Mouse (Mus musculus) C2C12 (cell line): ENCODE data around the gene Stx16. TPM values are rescaled to one million over a fixed set of nuclear protein-coding genes. Genes with fewer than 3 reads are reported as not detected.

Experiments used
- H3K27me3 ChIP-seq: one replicate; pipeline ENCODE4 v1.6.1; 2011; ENCODE audit not compliant: control insufficient read depth, insufficient read depth, insufficient read length
- H3K36me3 ChIP-seq: one replicate; pipeline ENCODE4 v1.6.1; 2011; ENCODE audit not compliant: control insufficient read depth, insufficient read depth
- H3K4me3 ChIP-seq: one replicate; pipeline ENCODE4 v1.5.1; 2011; ENCODE audit warnings: mild to moderate bottlenecking, control low read depth; ENCODE audit not compliant: poor library complexity, insufficient read depth, severe bottlenecking
- H3K79me2 ChIP-seq: one replicate; pipeline ENCODE4 v1.6.1; 2011; ENCODE audit not compliant: control insufficient read depth, insufficient read depth
- H3K79me3 ChIP-seq: one replicate; pipeline ENCODE4 v1.6.1; 2011; ENCODE audit warnings: low read depth, control low read depth
- H3ac ChIP-seq: one replicate; pipeline ENCODE3; 2011; ENCODE audit warnings: low read depth; ENCODE audit not compliant: control insufficient read depth, insufficient read length
- CEBPB ChIP-seq: IDR thresholded peaks from one replicate; pipeline ENCODE4 v1.6.1; 2011; ENCODE audit warnings: low read depth, mild to moderate bottlenecking, control low read depth, moderate library complexity
- CTCF ChIP-seq: IDR thresholded peaks from one replicate; pipeline ENCODE4 v1.5.1; 2011; ENCODE audit not compliant: control insufficient read depth, insufficient read depth, insufficient read length
- FOSL1 ChIP-seq: IDR thresholded peaks from one replicate; pipeline ENCODE4 v1.8.0; 2011; ENCODE audit warnings: mild to moderate bottlenecking, low read length; ENCODE audit not compliant: poor library complexity, insufficient read depth, severe bottlenecking
- MAX ChIP-seq: IDR thresholded peaks from one replicate; pipeline ENCODE4 v1.6.1; 2011; ENCODE audit warnings: mild to moderate bottlenecking, control low read depth
- MYOD1 ChIP-seq: IDR thresholded peaks from one replicate; pipeline ENCODE4 v1.6.1; 2011; ENCODE audit warnings: low read depth; ENCODE audit not compliant: control insufficient read depth, insufficient read length
- MYOG ChIP-seq: IDR thresholded peaks from one replicate; pipeline ENCODE4 v1.6.1; 2011; ENCODE audit not compliant: control insufficient read depth, insufficient read length; ENCODE audit errors: extremely low read depth
- USF1 ChIP-seq: IDR thresholded peaks from one replicate; pipeline ENCODE4 v1.6.1; 2011; ENCODE audit warnings: low read depth, mild to moderate bottlenecking, control low read depth, moderate library complexity
- polyA plus RNA-seq: library from polyadenylated mRNA; unstranded; fragments of >200 nt; fragmentation: generic; extraction: Trizol; gene quantifications from one replicate; pipeline ENCODE4 v1.2.1, GENCODE M21; 2012; ENCODE audit warnings: missing spikeins

Stx16 gene
- polyA plus RNA-seq, 1 experiment = 9.8 TPM

DNA sequence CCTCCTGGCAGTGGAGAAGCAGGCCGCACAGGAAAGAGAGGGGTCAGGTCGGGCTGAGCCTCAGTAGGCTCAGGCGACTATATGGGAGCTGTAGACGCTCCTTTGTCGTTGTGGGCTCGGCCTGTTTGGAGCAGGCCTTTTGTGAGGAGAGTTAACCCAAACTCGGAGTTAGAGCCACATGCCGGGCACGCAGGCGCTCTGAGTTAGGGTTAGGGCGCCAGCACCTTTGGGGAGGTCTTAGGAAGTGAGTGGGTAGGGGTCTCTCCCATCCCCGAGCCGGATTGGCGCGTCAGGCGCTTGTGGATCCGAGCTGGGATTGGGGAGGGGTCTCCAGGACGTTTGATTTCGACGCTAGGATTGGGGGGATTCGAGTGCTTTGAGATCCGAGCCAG lies 321 bp downstream of the Stx16 start:
- Histone ChIP-seq H3K27me3 (no peaks in the 10 kb centered on the region), H3K36me3 (no peaks in the 10 kb centered on the region), H3K79me3 (peaks cover 47% of the 10 kb centered on the region), H3ac (peak overlapping the region; percentile 77), H3K79me2 (peaks cover 54% of the 10 kb centered on the region), H3K4me3 (peak overlapping the region; percentile 98)
- no peak for TF ChIP-seq MAX

DNA sequence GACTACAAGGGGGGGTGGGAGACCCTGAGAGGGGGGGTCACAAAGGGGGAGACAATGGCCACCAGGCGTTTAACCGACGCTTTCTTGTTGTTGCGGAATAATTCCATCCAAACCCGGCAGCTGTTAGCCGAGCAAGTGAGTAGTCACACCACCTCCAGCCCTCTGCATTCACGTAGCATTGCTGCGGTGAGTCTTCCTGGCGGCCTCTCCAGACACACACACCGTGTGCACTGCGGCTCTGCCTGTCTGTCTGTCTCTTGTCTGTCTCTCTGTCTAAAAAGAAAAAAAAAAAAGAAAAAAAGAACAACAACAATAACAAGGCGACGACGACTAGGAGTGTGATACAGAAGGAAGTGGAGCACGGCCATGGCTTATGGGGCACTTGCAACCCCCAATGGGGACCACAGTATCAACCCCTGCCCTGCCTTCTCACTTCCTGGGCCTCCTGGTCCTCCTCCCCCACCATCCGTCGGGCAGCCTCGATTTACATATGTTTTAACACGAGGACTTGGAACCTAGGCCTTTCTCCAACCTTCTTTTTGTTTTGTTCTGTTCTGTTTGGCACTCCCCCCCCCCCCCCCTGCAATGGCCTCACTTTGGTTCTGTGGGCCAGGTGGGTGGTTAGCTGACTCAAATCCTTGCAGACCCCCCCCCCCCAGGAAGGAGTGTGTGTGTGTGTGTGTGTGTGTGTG lies 1.0 kb downstream of the Stx16 start:
- Histone ChIP-seq H3K27me3 (no peaks in the 10 kb centered on the region), H3K36me3 (no peaks in the 10 kb centered on the region), H3K79me2 (peaks cover 61% of the 10 kb centered on the region), H3ac (peak overlapping the region; percentile 77), H3K79me3 (peaks cover 54% of the 10 kb centered on the region), H3K4me3 (peak overlapping the region; percentile 98)
- TF ChIP-seq CEBPB (no peak), MYOG (no peak), USF1 (no peak), FOSL1 (no peak), MAX (no peak), CTCF (no peak)

DNA sequence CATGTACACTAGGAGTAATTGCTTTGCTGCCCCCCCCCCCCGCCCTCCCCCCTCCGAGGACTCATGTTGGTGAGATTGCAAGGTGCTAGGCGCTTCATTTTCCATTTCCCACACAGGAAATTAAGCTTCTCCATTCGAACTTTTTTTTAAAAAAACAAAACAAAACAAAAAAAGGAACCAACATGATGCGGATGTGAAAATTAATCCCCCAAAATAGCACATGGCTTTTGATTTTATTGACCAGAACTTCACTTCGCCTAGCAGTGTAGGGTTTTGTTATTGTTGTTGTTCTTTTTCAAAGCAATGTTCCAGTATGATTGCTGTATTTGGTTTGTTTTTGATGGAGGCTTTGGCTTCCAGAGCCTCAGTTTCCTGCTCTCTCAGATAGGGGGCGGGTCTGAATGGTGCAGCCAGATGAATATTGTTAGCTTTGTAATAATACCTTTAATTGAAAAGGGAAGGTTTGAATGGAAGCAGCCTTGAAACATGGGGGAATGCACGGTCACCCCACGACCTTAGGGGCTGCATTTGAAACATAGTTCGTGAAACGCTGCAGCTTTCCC lies 1.7 kb downstream of the Stx16 start:
- Histone ChIP-seq H3K4me3 (peak overlapping the region; percentile 98), H3K27me3 (no peaks in the 10 kb centered on the region), H3K36me3 (no peaks in the 10 kb centered on the region), H3K79me3 (peaks cover 62% of the 10 kb centered on the region), H3ac (no peak overlapping the region), H3K79me2 (peaks cover 68% of the 10 kb centered on the region)
- TF ChIP-seq MYOD1 = no peak
- TF ChIP-seq CEBPB = no peak
- no peak for TF ChIP-seq USF1
- no peak for TF ChIP-seq MAX
- no peak for TF ChIP-seq MYOG
- no peak for TF ChIP-seq CTCF
- no peak for TF ChIP-seq FOSL1

DNA sequence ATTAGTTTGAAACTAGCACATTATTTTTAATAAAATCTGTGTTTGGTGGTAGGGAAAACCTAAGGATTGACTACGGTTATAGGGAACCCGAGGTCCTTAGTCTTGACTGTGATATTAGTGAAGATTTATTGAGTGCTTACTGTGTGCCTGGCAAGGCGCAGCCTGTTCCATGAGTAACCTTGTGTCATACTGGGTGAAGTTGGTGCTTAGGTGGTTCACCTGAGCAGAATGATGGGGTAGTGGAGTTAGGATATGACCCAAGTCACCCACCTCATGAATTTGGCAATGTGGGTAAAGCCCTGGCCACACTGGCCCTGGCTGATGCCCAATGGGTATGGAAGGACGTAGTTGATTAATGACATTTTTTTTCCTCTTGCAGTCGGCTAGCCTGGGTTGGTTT lies 5.7 kb downstream of the Stx16 start:
- H3K4me3 ChIP-seq = no peak overlapping the region
- peaks cover 100% of the 10 kb centered on the region for H3K79me2 ChIP-seq
- no peaks in the 10 kb centered on the region for H3K27me3 ChIP-seq
- H3K36me3 ChIP-seq = no peaks in the 10 kb centered on the region
- no peak overlapping the region for H3ac ChIP-seq
- peaks cover 96% of the 10 kb centered on the region for H3K79me3 ChIP-seq
- TF ChIP-seq FOSL1 (no peak), MAX (no peak), MYOG (no peak), CTCF (no peak), CEBPB (no peak), USF1 (no peak), MYOD1 (no peak)

DNA sequence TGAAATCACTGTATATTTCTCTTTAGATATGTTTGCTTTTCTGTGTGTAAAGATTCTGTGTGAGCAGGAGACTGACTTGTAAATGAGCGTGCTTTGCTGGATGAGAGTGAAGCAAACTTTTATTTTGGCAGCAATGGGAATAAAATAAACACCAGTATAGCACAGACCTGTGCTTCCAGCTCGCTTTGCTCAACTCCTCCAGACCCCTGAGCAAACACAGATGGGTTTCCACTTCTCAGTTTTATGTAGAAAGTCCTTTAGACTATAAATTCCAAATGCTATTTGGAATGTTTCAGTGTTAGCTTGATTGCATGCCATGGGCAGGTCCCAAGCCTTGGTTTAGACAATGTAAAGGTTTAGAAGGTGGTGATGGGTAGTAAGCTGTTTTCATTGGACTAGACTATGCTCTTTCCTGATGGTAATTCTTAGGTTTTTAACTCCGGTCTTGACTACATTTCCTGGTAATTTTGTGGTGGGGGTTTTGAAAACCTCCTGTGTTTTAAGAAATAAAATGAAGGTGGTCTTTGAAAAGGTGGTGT lies 6.3 kb downstream of the Stx16 start:
- Histone ChIP-seq H3K27me3 (no peaks in the 10 kb centered on the region), H3ac (no peak overlapping the region), H3K79me2 (peaks cover 100% of the 10 kb centered on the region), H3K79me3 (peaks cover 96% of the 10 kb centered on the region), H3K36me3 (no peaks in the 10 kb centered on the region), H3K4me3 (no peak overlapping the region)
- no peak for TF ChIP-seq FOSL1
- TF ChIP-seq CTCF = no peak
- TF ChIP-seq MYOD1 = no peak
- TF ChIP-seq USF1 = no peak
- TF ChIP-seq MYOG = no peak
- TF ChIP-seq MAX = no peak
- TF ChIP-seq CEBPB = no peak

- H3K36me3 ChIP-seq = peaks cover 37% of the 10 kb centered on the region
- H3K79me2 ChIP-seq = peaks cover 20% of the 10 kb centered on the region
- TF ChIP-seq MYOG = no peak
- no peak for TF ChIP-seq CTCF
- TF ChIP-seq USF1 = no peak
- no peak for TF ChIP-seq MYOD1
- TF ChIP-seq FOSL1 = no peak
- no peak overlapping the region for H3ac ChIP-seq
- peaks cover 10% of the 10 kb centered on the region for H3K79me3 ChIP-seq
- no peaks in the 10 kb centered on the region for H3K27me3 ChIP-seq
- no peak overlapping the region for H3K4me3 ChIP-seq
These were observed 19.0 kb downstream of the Stx16 start for GRCm38 (mm10) chr2:174095086-174095485.
